Mouse (Mus musculus) brain, embryonic 14.5 days (tissue): ENCODE measurements around the gene Gm128.

Experiments
- CTCF ChIP-seq: fragments of 200-500 bp; IDR thresholded peaks from 2 replicates; pipeline ENCODE4 v1.5.1; 2012; ENCODE audit warnings: inconsistent platforms, mild to moderate bottlenecking, moderate library complexity, borderline replicate concordance; ENCODE audit not compliant: insufficient read depth, insufficient read length; ENCODE audit errors: extremely low read depth
- POLR2A ChIP-seq: fragments of 200-500 bp; IDR thresholded peaks from 2 replicates; pipeline ENCODE4 v1.6.1; 2012; ENCODE audit warnings: mild to moderate bottlenecking, inconsistent platforms, borderline replicate concordance; ENCODE audit not compliant: poor library complexity, insufficient read depth, insufficient read length, severe bottlenecking; ENCODE audit errors: extremely low read depth

- TF ChIP-seq CTCF: no peak
- no peak for TF ChIP-seq POLR2A
Observed at GRCm38 (mm10) chr3:95239971-95240370, 1.4 kb downstream of the Gm128 start.
